ENCODE assay signal across 10 mouse cellular contexts in the genomic region with DNA sequence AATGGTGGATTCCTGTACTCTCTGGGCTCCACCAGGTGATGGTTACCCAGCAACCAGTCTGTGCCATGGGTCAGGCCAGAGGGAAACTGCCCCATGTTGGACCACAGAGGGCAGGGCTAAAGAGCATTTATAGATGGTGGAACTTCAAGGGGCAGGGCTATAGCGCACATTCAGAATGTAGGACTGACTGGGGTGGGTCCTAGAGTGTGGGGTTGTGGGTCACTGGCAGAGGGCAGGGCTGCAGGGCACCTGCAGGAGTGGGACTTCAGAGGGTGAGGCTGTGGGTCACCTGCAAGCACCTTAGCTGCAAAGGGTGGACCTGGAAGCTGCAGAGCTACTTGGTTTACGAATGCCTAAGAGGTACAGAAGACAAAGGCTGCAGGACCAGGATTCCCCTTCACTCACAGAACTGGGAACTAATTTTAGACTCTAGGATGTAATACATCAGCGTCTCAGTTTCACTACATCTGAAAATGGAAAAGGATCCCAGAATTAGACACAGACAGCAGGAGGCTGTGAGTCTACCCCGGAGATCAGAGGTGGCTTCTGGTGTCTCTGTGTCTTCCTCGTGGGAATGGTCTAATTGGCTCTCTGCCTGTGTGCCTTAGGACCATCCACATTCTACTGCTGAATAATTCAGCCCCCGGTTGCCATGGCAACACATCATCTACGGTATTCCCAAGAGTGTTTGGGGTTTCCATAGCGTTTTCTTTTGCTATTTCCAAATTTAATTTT.
DNase-seq lines count a peak whose midpoint lies in the region; ATAC-seq lines count a peak whose summit lies in the region.
"Had no signal": no experiment of that assay in that cellular context is flagged by ENCODE, and none has a peak within 500 bp of the region (broad histone marks: within the 10 kb centered on the region; RNA-seq: fewer than 3 reads in every experiment).

No protein-coding gene starts in this region.

- ATAC-seq in forebrain, embryonic 11.5 days (replicated peaks; ENCODE audit: low FRiP score), result peak; percentile 59
- peak; percentile 85 for ATAC-seq in hindbrain, embryonic 11.5 days (ENCODE audit: low FRiP score)
- ATAC-seq in inflammation-experienced regulatory T-cells, adult 6 months, result no peak
- ATAC-seq: liver, embryonic 12.5 days had no signal

- peak; percentile 65 for DNase-seq in forebrain, embryonic 11.5 days (ENCODE audit: low spot score)
- DNase-seq in hindbrain, embryonic 11.5 days (ENCODE audit: low spot score), result peak; percentile 77
- DNase-seq in mesoderm, embryonic 11.5 days (ENCODE audit: low read depth, low spot score), result peak; percentile 71
- DNase-seq in right cerebral cortex, adult 2 months (ENCODE audit: low spot score in 2 of 2), result peak; percentile 72 to 85
- no peak for DNase-seq in spleen, adult 12 weeks (ENCODE audit: low spot score)
- DNase-seq in testis, postnatal 14 days (ENCODE audit: low spot score), result no peak
- DNase-seq: heart, postnatal 4 days; thymus, postnatal 4 days had no signal

- no peak overlapping the region for H3K27ac ChIP-seq in forebrain, embryonic 11.5 days (ENCODE audit: low read depth, low read length)
- peak overlapping the region; percentile 31; the same call in 1 of the 2 replicates for H3K27ac ChIP-seq in hindbrain, embryonic 11.5 days (ENCODE audit: low read depth, low read length)
- H3K27ac ChIP-seq: liver, embryonic 12.5 days had no signal

- H3K4me1 ChIP-seq in forebrain, embryonic 11.5 days (replicated peaks; ENCODE audit: control insufficient read depth, insufficient read depth, low read length), result no peaks in the 10 kb centered on the region; the same call in 1 of the 2 replicates
- H3K4me1 ChIP-seq in hindbrain, embryonic 11.5 days (replicated peaks; ENCODE audit: control insufficient read depth, insufficient read depth, low read length), result peaks cover 7% of the 10 kb centered on the region; the same call in 1 of the 2 replicates
- H3K4me1 ChIP-seq: liver, embryonic 12.5 days had no signal

- H3K4me3 ChIP-seq in forebrain, embryonic 11.5 days (ENCODE audit: low read depth, low read length), result no peak overlapping the region
- H3K4me3 ChIP-seq in hindbrain, embryonic 11.5 days (ENCODE audit: low read depth, low read length), result no peak overlapping the region
- H3K4me3 ChIP-seq: liver, embryonic 12.5 days had no signal

- H3K4me2 ChIP-seq in forebrain, embryonic 11.5 days (ENCODE audit: low read depth, low read length, severe bottlenecking), result no peak overlapping the region
- no peak overlapping the region for H3K4me2 ChIP-seq in hindbrain, embryonic 11.5 days (replicated peaks; ENCODE audit: low read depth, low read length)
- H3K4me2 ChIP-seq: liver, embryonic 12.5 days had no signal

- H3K36me3 ChIP-seq in forebrain, embryonic 11.5 days (ENCODE audit: control insufficient read depth, insufficient read depth, low read length), result no peaks in the 10 kb centered on the region
- no peaks in the 10 kb centered on the region for H3K36me3 ChIP-seq in hindbrain, embryonic 11.5 days (ENCODE audit: control insufficient read depth, insufficient read depth, low read length)
- H3K36me3 ChIP-seq: liver, embryonic 12.5 days had no signal

- H3K9me3 ChIP-seq in forebrain, embryonic 11.5 days (ENCODE audit: control insufficient read depth, low read length), result no peaks in the 10 kb centered on the region
- H3K9me3 ChIP-seq in hindbrain, embryonic 11.5 days (ENCODE audit: control insufficient read depth, low read length), result no peaks in the 10 kb centered on the region
- H3K9me3 ChIP-seq: liver, embryonic 12.5 days had no signal

- WGBS in forebrain, embryonic 11.5 days, result 59% methylated on average over 8 of the region's 8 CpGs
- 50% methylated on average over 8 of the region's 8 CpGs for WGBS in hindbrain, embryonic 11.5 days

- H3K9ac ChIP-seq in forebrain, embryonic 11.5 days (ENCODE audit: low read length), result no peak overlapping the region
- H3K9ac ChIP-seq in hindbrain, embryonic 11.5 days (ENCODE audit: low read depth, low read length), result no peak overlapping the region
- H3K9ac ChIP-seq: liver, embryonic 12.5 days had no signal

- no peaks in the 10 kb centered on the region for H3K27me3 ChIP-seq in forebrain, embryonic 11.5 days (ENCODE audit: control insufficient read depth, insufficient read depth, low read length)
- H3K27me3 ChIP-seq in hindbrain, embryonic 11.5 days (ENCODE audit: control insufficient read depth, insufficient read depth, low read length), result no peaks in the 10 kb centered on the region
- H3K27me3 ChIP-seq: liver, embryonic 12.5 days had no signal

Comparison
In these comparisons a context has a peak if more than half of its experiments do, and no peak if none do; other contexts are left out.
1. DNase-seq: peak in forebrain, embryonic 11.5 days (single experiment), hindbrain, embryonic 11.5 days (single experiment), mesoderm, embryonic 11.5 days (single experiment) and right cerebral cortex, adult 2 months (2 of 2); none in spleen, adult 12 weeks (single experiment) and testis, postnatal 14 days (single experiment).